Mouse (Mus musculus): Measurements from ENCODE around the gene Thra. TPM values are rescaled to one million over a fixed set of nuclear protein-coding genes. Genes with fewer than 3 reads are reported as not detected.
A peak's percentile ranks its signal among the peaks of the same experiment; 100 is the strongest.

The Thra gene
- total and polyA plus RNA-seq, 3 experiments, result 1.1 to 3.9 (median 3.8) TPM

GRCm38 (mm10) chr11:98795714-98796514 is 55.5 kb downstream of the Thra start:
- Histone ChIP-seq H3K4me3 (replicated peaks in 1 of 3; ENCODE audit: low read depth in 2 of 3, low read length in 2 of 3, poor library complexity in 1 of 3) (peak overlapping the region; percentile 77 to 81 (median 79)), H3K36me3 (replicated peaks in 1 of 2; ENCODE audit: control insufficient read depth in 1 of 2, insufficient read depth in 1 of 2, low read length in 1 of 2) (peaks cover 17 to 33% of the 10 kb centered on the region in 2 experiments), H3K4me1 (ENCODE audit: control insufficient read depth in 1 of 2, insufficient read depth in 2 of 2) (peaks cover 6 to 50% of the 10 kb centered on the region in 2 experiments), H3K9ac (ENCODE audit: insufficient read depth, low read depth) (peak overlapping the region; percentile 100), H3K27me3 (replicated peaks) (no peaks in the 10 kb centered on the region), H3K79me2 (replicated peaks; ENCODE audit: control insufficient read depth, extremely low read depth, insufficient read depth, poor library complexity, severe bottlenecking) (peaks cover 29% of the 10 kb centered on the region), H3K4me2 (ENCODE audit: insufficient read depth, low read depth, poor library complexity, severe bottlenecking) (peak overlapping the region; percentile 79), H3K9me3 (replicated peaks; ENCODE audit: low read length) (no peaks in the 10 kb centered on the region), H3K27ac (ENCODE audit: insufficient read depth, low read depth) (peak overlapping the region; percentile 86)
- peak; percentile 16; the same call in 1 of the 2 replicates for TF ChIP-seq POLR2A (IDR thresholded peaks at IDR 0.05; ENCODE audit: low read depth, low read length)
- peak; percentile 94; the same call in 1 of the 2 replicates for TF ChIP-seq CHD1 (IDR thresholded peaks at IDR 0.05; ENCODE audit: low read depth, low read length)
- TF ChIP-seq CHD2 (IDR thresholded peaks at IDR 0.05; ENCODE audit: low read length), result no peak
- no peak for TF ChIP-seq USF2 (conservative IDR thresholded peaks at IDR 0.05; ENCODE audit: low read depth, low read length)
- 0 out of 2 replicates have a peak, but pooled peaks have one; percentile 6 for TF ChIP-seq BHLHE40 (IDR thresholded peaks at IDR 0.05; ENCODE audit: low read depth, low read length)
- TF ChIP-seq CTCF (conservative IDR thresholded peaks at IDR 0.05 in 1 of 2, IDR thresholded peaks at IDR 0.05 in 1 of 2; ENCODE audit: low read depth in 2 of 2, low read length in 2 of 2), result 0 out of 4 replicates have a peak, but pooled peaks of 1 of the 2 experiments have one; percentile 17
- TF ChIP-seq ZMIZ1 (IDR thresholded peaks at IDR 0.05; ENCODE audit: low read depth, low read length), result peak; percentile 89
- TF ChIP-seq UBTF (IDR thresholded peaks at IDR 0.05; ENCODE audit: low read depth, low read length), result peak; percentile 73
- no peak for TF ChIP-seq TCF12 (IDR thresholded peaks at IDR 0.05; ENCODE audit: low read depth, low read length)
- TF ChIP-seq MAX (IDR thresholded peaks at IDR 0.05; ENCODE audit: low read length), result no peak
- no peak for TF ChIP-seq ZC3H11A (IDR thresholded peaks at IDR 0.05; ENCODE audit: low read depth, low read length)
- dilution Hi-C loops (cut with MboI; ENCODE audit: extremely low pct_ligation_motif_present, extremely low pct_unique_long_range_greater_than_20kb, low sequenced_read_pairs) (no loop called here), in situ Hi-C loops (cut with MboI; ENCODE audit: low pct_ligation_motif_present, low pct_unique_long_range_greater_than_20kb, low sequenced_read_pairs) (no loop called here)
- DNase-seq (ENCODE audit: extremely low read depth), result no peak

- H3K4me1 ChIP-seq (ENCODE audit: control insufficient read depth in 1 of 2, insufficient read depth in 2 of 2), result peaks cover 6 to 44% of the 10 kb centered on the region in 2 experiments
- H3K79me2 ChIP-seq (replicated peaks; ENCODE audit: control insufficient read depth, extremely low read depth, insufficient read depth, poor library complexity, severe bottlenecking), result peaks cover 29% of the 10 kb centered on the region
- DNase-seq (ENCODE audit: extremely low read depth), result peak; percentile 82
- peak overlapping the region; percentile 77 to 81 (median 79) for H3K4me3 ChIP-seq (replicated peaks in 1 of 3; ENCODE audit: low read depth in 2 of 3, low read length in 2 of 3, poor library complexity in 1 of 3)
- no peaks in the 10 kb centered on the region for H3K9me3 ChIP-seq (replicated peaks; ENCODE audit: low read length)
- peak overlapping the region; percentile 86 for H3K27ac ChIP-seq (ENCODE audit: insufficient read depth, low read depth)
- no peaks in the 10 kb centered on the region for H3K27me3 ChIP-seq (replicated peaks)
- dilution Hi-C loops (cut with MboI; ENCODE audit: extremely low pct_ligation_motif_present, extremely low pct_unique_long_range_greater_than_20kb, low sequenced_read_pairs) (no loop called here), in situ Hi-C loops (cut with MboI; ENCODE audit: low pct_ligation_motif_present, low pct_unique_long_range_greater_than_20kb, low sequenced_read_pairs) (no loop called here)
- peak overlapping the region; percentile 100 for H3K9ac ChIP-seq (ENCODE audit: insufficient read depth, low read depth)
- peak overlapping the region; percentile 79 for H3K4me2 ChIP-seq (ENCODE audit: insufficient read depth, low read depth, poor library complexity, severe bottlenecking)
- H3K36me3 ChIP-seq (replicated peaks in 1 of 2; ENCODE audit: control insufficient read depth in 1 of 2, insufficient read depth in 1 of 2, low read length in 1 of 2), result peaks cover 22 to 40% of the 10 kb centered on the region in 2 experiments
- peak; percentile 86 for TF ChIP-seq MXI1 (IDR thresholded peaks at IDR 0.05; ENCODE audit: low read depth, low read length)
- peak; percentile 56; the same call in 1 of the 2 replicates for TF ChIP-seq MAX (IDR thresholded peaks at IDR 0.05; ENCODE audit: low read length)
- TF ChIP-seq MAFK (IDR thresholded peaks at IDR 0.05; ENCODE audit: insufficient replicate concordance, low read length), result no peak
- 0 out of 2 replicates have a peak, but pooled peaks have one; percentile 52 for TF ChIP-seq KAT2A (IDR thresholded peaks at IDR 0.05; ENCODE audit: insufficient replicate concordance, low read length)
- TF ChIP-seq E2F4 (IDR thresholded peaks at IDR 0.05; ENCODE audit: insufficient replicate concordance, low read depth, low read length), result no peak
- peak; percentile 55 for TF ChIP-seq POLR2A (IDR thresholded peaks at IDR 0.05; ENCODE audit: low read depth, low read length)
- TF ChIP-seq NRF1 (IDR thresholded peaks at IDR 0.05; ENCODE audit: low read depth, low read length), result peak; percentile 100
- peak; percentile 30; the same call in 1 of the 2 replicates for TF ChIP-seq MYC (IDR thresholded peaks at IDR 0.05; ENCODE audit: low read depth, low read length)
- TF ChIP-seq ZMIZ1 (IDR thresholded peaks at IDR 0.05; ENCODE audit: low read depth, low read length), result peak; percentile 73; the same call in 1 of the 2 replicates
- TF ChIP-seq IRF4 (IDR thresholded peaks at IDR 0.05; ENCODE audit: low read depth, low read length), result peak; percentile 20; the same call in 1 of the 2 replicates
- peak; percentile 40; the same call in 1 of the 2 replicates for TF ChIP-seq MEF2A (IDR thresholded peaks at IDR 0.05; ENCODE audit: borderline replicate concordance, low read depth, low read length)
- no peak for TF ChIP-seq USF1 (IDR thresholded peaks at IDR 0.05; ENCODE audit: low read depth, low read length)
- TF ChIP-seq HCFC1 (IDR thresholded peaks at IDR 0.05; ENCODE audit: low read depth, low read length), result peak; percentile 48
- peak; percentile 62; the same call in 1 of the 2 replicates for TF ChIP-seq TBP (conservative IDR thresholded peaks at IDR 0.05; ENCODE audit: low read depth, low read length)
- peak; percentile 74 for TF ChIP-seq POLR2AphosphoS2 (IDR thresholded peaks at IDR 0.05; ENCODE audit: low read depth, low read length)
- no peak for TF ChIP-seq UBTF (IDR thresholded peaks at IDR 0.05; ENCODE audit: low read depth, low read length)
- peak; percentile 76 for TF ChIP-seq SIN3A (IDR thresholded peaks at IDR 0.05; ENCODE audit: low read length)
- peak; percentile 67 for TF ChIP-seq ELF1 (IDR thresholded peaks at IDR 0.05; ENCODE audit: low read depth, low read length)
- TF ChIP-seq JUN (IDR thresholded peaks at IDR 0.05; ENCODE audit: insufficient read depth, low read depth, low read length), result no peak
- no peak for TF ChIP-seq ZC3H11A (IDR thresholded peaks at IDR 0.05; ENCODE audit: low read depth, low read length)
- peak; percentile 52; the same call in 1 of the 2 replicates for TF ChIP-seq CHD2 (IDR thresholded peaks at IDR 0.05; ENCODE audit: low read length)
- peak; percentile 67; the same call in 1 of the 2 replicates for TF ChIP-seq NELFE (IDR thresholded peaks at IDR 0.05; ENCODE audit: low read depth, low read length)
- TF ChIP-seq CHD1 (IDR thresholded peaks at IDR 0.05; ENCODE audit: low read depth, low read length), result peak; percentile 72; the same call in 1 of the 2 replicates
These were observed 56.2 kb downstream of the Thra start for GRCm38 (mm10) chr11:98796515-98797216.
